ENCODE assay signal across 20 mouse cellular contexts in the genomic region with DNA sequence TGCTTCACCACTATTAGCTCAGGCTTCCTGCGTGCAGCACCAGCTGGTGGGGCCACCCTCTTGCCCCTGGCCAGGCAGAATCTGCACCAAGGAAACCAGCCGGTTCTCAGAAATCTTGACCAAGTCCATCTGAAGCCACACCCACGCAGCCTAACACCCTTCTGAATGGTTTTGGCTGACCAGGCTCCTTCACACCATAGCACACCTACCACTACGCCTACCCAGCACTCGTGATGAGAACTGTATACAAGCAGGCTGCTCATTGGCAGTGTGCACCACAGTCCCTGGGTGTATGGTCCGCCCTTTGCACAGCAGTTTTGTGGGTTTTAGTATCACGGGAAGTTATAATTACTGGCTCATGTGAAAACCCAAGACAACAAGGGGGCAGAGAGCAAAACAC.
DNase-seq lines count a peak whose midpoint lies in the region; ATAC-seq lines count a peak whose summit lies in the region.
"Had no signal": no experiment of that assay in that cellular context is flagged by ENCODE, and none has a peak within 500 bp of the region (broad histone marks: within the 10 kb centered on the region; RNA-seq: fewer than 3 reads in every experiment).

No protein-coding gene starts in this region.

- DNase-seq in frontal cortex, postnatal 25 days (ENCODE audit: low spot score in 2 of 2), result no peak
- DNase-seq in left cerebral cortex, adult 18-20 months (ENCODE audit: low spot score in 2 of 2), result peak; percentile 40 to 63
- no peak for DNase-seq in left cerebral cortex, postnatal 10 days (ENCODE audit: extremely low spot score in 1 of 2, low spot score in 2 of 2)
- peak; percentile 26 to 54 for DNase-seq in right cerebral cortex, adult 2 months (ENCODE audit: low spot score in 2 of 2)
- DNase-seq in right cerebral cortex, postnatal 14 days, result no peak
- DNase-seq: adrenal gland, adult 2 months; adrenal gland, postnatal 14 days; B cell, adult 2 months; cerebellum, adult 11-12 months; cerebellum, adult 8-10 months; cerebellum, postnatal 10 days; cerebellum, postnatal 36 days; embryo, embryonic 11 days; forebrain, postnatal 0 days; gastrocnemius, adult 2 months; gastrocnemius, postnatal 14 days; heart, adult 11 months had no signal

- intact Hi-C loops in left cerebral cortex, postnatal 10 days (cut with DNase I), result no loop called here

- ATAC-seq in frontal cortex, adult (ENCODE audit: low TSS enrichment), result peak; percentile 55
- ATAC-seq: forebrain, embryonic 14.5 days; forebrain, postnatal 0 days; intestine, postnatal 0 days had no signal

Comparison
In these comparisons a context has a peak if more than half of its experiments do, and no peak if none do; other contexts are left out.
1. DNase-seq: peak in left cerebral cortex, adult 18-20 months (2 of 2) and right cerebral cortex, adult 2 months (2 of 2); none in frontal cortex, postnatal 25 days (0 of 2), left cerebral cortex, postnatal 10 days (0 of 2) and right cerebral cortex, postnatal 14 days (single experiment).